Mouse (Mus musculus): ENCODE measurements around the gene Pllp.
A peak's percentile ranks its signal among the peaks of the same experiment; 100 is the strongest.

The Pllp gene

DNA sequence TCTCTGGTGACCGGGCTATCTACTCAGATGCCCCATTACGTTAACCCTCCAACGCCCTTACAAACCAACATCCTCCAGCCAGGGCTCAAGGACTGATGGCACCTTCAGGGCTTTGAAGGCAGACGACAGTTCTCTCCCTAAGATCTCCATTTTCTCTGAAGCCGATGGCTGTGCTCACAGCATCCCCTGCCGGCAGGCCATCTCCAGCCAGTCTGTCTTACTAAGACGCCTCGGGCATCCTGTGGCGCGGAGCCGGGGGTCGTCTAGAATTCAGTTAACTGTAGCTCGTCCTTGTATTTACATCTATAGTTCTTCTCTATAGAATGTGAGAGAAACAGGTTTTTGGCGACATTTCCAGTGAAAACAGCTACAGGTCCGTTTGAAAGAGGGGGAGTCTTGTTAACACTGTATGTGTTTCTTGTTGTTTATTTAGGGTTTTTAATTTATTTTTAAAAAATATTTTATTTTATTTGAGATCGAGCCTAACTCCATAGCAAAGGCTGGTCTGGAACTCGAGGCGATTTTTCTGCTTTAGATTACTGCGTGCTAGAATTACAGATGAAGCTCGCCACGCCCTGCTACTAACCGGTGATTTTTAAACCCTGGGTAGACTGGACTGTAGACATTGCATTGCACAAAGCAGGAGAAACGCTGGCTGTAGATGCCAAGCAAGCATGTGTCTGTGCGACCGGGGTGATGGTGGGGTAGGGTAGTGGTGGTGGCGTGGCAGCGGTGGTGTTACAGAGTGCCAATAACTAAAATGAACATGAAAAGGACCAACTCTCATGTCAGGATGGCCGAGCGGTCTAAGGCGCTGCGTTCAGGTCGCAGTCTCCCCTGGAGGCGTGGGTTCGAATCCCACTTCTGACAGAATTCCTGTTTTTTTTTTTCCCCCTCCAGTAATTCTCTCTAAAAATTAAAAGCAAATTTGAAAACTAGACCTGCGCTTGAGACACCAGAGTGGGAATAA, 7.1 kb upstream of the Pllp start:
- DNase-seq (ENCODE audit: low read depth, low spot score), result no peak

GRCm38 (mm10) chr8:94702156-94702555, 6.1 kb upstream of the Pllp start:
- DNase-seq (ENCODE audit: low read depth, low spot score), result no peak

DNA sequence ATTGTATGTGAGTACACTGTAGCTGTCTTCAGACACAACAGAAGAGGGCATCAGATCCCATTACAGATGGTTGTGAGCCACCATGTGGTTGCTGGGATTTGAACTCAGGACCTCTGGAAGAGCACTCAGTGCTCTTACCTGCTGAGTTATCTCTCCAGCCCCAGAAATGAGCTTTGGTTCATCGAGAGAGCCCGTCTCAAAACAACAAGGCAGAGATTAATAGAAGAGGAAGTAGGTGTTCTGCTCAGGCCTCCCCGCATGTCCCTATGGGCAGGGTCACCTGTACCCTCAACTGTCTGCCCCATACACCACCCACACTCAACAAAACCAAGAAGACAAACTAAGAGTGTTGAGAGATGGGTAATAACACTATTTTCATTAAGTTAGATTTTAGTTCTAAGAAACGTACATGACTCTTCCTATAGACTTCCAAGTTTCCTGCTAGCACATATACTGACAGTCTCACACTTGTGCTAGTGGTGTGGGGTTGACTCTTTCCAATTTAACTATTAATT, 4.4 kb upstream of the Pllp start:
- no peak for DNase-seq (ENCODE audit: low read depth, low spot score)

DNA sequence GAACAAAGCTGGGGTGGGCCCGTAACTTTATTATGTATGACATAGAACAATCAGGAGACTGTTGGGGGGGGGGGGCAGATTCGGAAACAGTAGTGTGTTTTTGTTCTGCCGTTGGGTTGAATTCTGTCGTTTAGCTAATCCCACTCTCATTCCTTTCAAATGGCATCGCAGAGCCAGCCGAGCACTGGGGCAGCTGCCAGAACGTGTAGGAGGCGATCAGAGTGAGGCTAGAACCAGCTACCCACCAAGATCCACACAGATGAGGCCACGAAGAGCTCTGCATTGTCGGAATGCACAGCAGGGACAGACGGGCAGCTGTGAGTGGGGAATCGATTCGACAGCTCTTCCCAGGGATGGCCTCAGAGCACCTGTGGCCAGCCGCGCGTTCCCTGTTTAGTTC, 3.3 kb upstream of the Pllp start:
- DNase-seq (ENCODE audit: low read depth, low spot score), result no peak

GRCm38 (mm10) chr8:94697956-94698355, 1.9 kb upstream of the Pllp start:
- no peak for DNase-seq (ENCODE audit: low read depth, low spot score)

DNA sequence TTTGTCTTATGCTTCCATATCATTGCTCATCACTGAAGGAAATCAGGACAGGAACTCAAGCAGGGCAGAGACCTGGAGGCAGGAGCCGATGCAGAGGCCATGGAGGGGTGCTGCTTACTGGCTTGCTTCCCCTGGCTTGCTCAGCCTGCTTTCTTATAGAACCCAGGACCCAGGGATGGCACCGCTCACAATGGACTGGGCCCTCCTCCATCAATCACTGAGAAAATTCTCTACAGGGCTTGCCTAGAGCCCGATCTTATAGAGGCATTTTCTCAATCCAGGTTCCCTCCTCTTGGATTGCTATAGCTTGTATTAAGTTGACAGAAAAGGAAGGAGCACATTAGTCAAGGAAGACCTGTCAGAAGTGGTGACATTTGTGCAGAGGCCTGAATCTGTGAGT, 488 bp upstream of the Pllp start:
- no peak for DNase-seq (ENCODE audit: low read depth, low spot score)

GRCm38 (mm10) chr8:94695341-94695993, 611 bp downstream of the Pllp start:
- DNase-seq (ENCODE audit: low read depth, low spot score), result no peak

GRCm38 (mm10) chr8:94694701-94695100, 1.4 kb downstream of the Pllp start:
- DNase-seq (ENCODE audit: low read depth, low spot score), result no peak

DNA sequence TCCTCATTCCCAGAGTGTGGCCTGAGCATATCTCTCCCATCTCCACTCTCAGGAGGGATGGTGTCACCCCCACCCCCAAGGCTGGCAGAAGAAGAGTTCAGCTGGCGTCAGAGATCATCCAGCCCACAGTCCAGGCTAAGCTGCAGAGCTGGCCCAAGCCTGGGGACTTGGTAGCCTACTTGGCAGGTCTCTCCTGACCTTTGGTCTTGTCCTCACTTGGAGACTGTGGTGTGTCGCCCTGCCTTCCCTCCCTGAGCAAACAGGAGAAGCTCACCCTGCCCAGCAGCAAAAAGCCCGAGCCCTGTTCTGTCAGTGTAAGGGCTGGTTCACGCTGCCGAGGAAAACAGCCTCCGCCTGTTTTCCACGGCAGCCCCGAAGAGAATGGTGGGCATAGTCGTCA, 10.1 kb downstream of the Pllp start:
- no peak for DNase-seq (ENCODE audit: low read depth, low spot score)

GRCm38 (mm10) chr8:94684287-94684686, 11.8 kb downstream of the Pllp start:
- no peak for DNase-seq (ENCODE audit: low read depth, low spot score)

DNA sequence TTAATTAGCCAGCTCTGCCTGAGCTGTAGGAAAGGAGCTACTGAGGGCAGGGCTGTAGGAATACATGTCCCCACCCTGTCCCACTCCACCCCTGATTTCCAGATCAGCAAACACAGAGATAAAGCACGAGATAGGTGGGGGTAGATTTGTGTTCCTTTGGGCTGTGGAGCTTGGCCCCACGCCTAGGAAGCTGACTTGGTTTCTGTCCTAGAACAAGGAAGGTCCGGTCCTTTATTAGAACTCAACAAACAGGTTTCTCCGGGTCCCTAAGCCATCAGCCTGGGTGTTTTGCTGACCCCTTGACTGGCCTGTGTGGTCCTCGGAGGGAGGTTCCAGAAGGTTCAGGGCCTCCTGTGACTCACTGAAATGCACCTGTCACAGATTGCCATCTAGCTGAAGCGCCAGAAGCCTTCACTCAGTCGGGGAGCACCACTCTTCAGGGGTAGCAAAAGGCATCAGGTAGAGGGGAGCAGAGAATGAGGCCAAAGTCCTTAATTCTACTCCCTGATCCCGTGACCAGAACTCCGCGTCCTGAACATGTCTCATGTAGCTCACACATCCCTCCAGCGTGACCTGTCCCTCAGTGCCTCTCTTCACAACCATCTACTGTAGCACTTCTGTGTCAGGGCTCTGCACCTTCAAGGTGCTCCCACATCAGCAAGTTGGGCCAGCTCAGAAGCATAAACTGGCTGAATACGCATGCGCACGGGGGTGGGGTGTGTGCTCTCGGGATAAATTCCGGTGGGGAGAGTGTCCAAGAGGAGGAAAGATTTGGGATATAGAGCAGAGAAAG, 13.2 kb downstream of the Pllp start:
- no peak for DNase-seq (ENCODE audit: low read depth, low spot score)

GRCm38 (mm10) chr8:94680414-94680813, 15.7 kb downstream of the Pllp start:
- no peak for DNase-seq (ENCODE audit: low read depth, low spot score)

- no peak for DNase-seq (ENCODE audit: low read depth, low spot score)
Observed at GRCm38 (mm10) chr8:94678582-94678981, 17.5 kb downstream of the Pllp start.

DNA sequence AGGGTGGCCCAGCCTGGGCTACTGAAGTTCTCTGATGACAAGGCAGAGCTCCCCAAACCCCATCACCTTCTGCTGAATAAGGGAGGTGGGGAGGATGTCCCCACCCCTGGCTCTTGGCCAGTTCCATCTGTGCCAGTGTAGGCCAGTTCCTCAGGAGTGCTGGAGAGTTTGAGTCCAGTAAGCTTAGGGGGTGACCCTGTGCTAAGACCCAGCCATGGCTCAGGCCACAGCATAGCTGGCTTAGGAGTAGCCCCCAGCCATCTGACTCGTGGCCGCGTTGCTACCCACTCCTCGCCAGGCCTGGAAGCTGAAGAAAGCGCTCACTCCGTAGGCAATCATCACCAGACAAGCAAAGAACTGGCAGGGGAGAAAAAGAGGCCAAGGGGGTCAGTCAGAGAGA, 20.2 kb downstream of the Pllp start:
- DNase-seq (ENCODE audit: low read depth, low spot score), result no peak

GRCm38 (mm10) chr8:94674384-94674783, 21.7 kb downstream of the Pllp start:
- DNase-seq (ENCODE audit: low read depth, low spot score), result no peak

GRCm38 (mm10) chr8:94666456-94667308, 29.4 kb downstream of the Pllp start, which contains the start of gene Arl2bp:
TSS of gene Arl2bp (plus strand) at chr8:94666600.
- DNase-seq (ENCODE audit: low read depth, low spot score), result peak; percentile 83

- no peak for DNase-seq (ENCODE audit: low read depth, low spot score)
Observed at GRCm38 (mm10) chr8:94664722-94665121, 31.4 kb downstream of the Pllp start.

- DNase-seq (ENCODE audit: low read depth, low spot score), result no peak
Observed at GRCm38 (mm10) chr8:94660418-94660817, 35.7 kb downstream of the Pllp start.

DNA sequence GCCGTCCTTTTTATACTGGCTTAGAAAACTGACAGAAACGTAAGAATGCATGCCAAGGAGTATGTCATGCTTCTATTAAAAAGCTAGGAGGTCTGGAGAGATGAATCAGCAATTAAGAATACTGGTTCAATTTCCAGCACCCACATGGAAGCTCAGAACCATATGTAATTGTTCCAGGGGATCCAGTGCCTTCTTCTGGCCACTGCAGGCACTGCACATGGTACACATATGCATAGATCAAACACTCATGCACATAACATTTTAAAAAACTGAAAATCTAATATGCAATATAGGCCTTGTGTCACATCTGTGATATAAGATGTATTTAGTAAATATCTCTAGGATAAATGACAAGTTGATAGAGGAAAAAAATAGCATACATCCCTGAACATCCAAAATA, 38.0 kb downstream of the Pllp start:
- DNase-seq (ENCODE audit: low read depth, low spot score), result no peak

DNA sequence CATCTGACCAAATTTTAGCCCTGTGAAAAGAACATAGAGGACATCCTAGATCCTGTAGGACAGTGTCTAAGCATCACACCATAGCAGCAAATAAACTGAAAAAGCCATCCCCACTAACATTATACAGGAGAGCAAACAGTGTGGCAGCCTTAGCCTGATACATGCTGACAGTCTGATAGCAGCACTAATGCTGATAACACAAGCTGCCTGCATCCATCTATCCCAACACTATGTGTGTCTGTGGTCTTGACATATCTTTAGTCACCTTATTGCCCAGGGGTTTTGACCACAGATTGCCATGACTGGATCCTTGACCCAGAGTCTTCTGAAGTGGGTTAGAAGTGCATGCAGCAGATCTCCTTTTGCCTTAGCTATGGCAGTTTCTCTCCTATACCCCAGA, 41.1 kb downstream of the Pllp start:
- DNase-seq (ENCODE audit: low read depth, low spot score), result no peak

DNA sequence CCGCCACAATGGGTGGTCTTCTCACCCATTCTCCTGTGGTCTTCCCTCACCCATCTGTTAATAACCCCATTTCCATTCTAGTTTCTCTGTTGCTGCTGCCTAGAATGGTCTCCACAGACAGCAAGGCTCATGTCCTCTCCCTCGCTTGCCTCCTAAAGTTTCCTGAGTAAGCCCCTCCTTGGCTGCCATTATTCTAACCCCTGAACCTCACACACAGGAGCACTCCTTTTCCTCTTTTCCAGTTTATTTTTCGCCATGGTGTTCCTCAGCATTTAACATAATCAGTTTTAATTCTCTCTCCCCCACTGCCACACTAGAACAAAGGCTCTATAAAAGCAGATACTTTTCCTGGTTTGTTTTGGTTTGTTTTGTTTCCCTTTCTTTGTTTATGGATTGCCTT, 43.1 kb downstream of the Pllp start:
- DNase-seq (ENCODE audit: low read depth, low spot score), result no peak

Data from retina, postnatal 7 days (tissue).